Mouse (Mus musculus): ENCODE data around the gene Ift122. TPM values are rescaled to one million over a fixed set of nuclear protein-coding genes. Genes with fewer than 3 reads are reported as not detected.
A peak's percentile ranks its signal among the peaks of the same experiment; 100 is the strongest.

The Ift122 gene
- total RNA-seq, 2 experiments from 2014 or later = 4.9 to 5.1 TPM

DNA sequence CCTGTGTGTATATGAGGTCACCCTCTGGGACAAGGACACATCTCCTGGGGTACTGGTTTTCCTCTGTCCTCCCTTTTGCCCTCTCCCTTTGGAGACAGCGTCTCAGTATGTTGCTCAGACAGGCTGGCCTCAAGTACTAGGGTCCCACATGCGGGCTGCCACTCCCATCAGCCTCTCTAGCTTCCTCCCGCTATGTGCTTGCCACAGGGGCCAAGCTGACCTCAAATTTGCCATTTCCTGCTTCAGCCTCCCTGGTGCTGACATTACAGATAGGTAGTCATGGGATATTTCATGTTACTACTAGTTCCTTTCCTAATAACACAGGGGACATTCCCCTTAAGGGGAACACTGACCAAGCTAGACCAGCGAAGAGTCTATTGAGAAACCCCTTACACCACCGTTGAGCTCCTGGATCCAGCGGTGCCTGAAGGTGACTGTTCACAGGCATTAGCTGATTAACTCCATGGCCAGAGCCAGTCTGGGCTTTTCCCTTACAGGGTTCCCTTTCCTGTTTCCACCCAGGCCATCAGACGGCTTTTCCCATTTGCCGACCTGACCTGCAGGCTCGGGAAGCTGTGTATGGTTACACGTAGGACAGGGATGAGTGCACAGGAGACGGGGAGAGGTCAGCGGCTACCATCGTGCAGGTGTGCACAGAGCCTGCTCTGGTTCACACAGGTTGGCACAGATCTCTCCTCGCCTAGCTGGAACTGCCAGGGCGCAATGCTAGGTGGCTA, 120.0 kb downstream of the Ift122 start:
- DNase-seq = no peak
- Histone ChIP-seq H3K27ac (peak overlapping the region; percentile 70), H3K4me3 (no peak overlapping the region)
- intact Hi-C loops (cut with DNase I) = no loop called here
- no peak for TF ChIP-seq CTCF (IDR thresholded peaks at IDR 0.05)

GRCm38 (mm10) chr6:115973881-115974662, 120.8 kb downstream of the Ift122 start:
- no peak for TF ChIP-seq CTCF (IDR thresholded peaks at IDR 0.05)
- no peak overlapping the region for H3K4me3 ChIP-seq
- intact Hi-C loops (cut with DNase I) = no loop called here
- DNase-seq = peak; percentile 48
- peak overlapping the region; percentile 70; the same call in 1 of the 2 replicates for H3K27ac ChIP-seq

DNA sequence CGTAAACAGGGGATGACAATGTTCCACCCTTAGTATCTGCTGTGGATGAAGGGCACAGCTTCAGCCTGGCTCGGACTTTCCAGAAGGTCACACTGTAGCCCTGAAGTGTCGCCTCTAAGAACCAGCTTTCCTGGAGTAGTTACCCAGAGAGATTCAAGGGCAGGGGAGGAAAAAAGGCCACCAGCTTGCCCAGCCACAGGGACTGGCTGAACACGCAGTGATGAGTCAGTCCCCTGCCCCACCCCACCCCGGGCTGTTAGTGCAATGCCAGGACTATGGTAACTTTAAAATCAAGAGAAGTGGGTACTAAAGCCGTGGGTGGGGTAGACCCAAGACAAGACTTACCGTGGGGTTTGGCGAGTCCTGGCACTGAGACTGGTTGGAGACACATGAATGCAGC, 122.3 kb downstream of the Ift122 start:
- no peak for TF ChIP-seq CTCF (IDR thresholded peaks at IDR 0.05)
- H3K27ac ChIP-seq = no peak overlapping the region
- intact Hi-C loops (cut with DNase I) = no loop called here
- H3K4me3 ChIP-seq = no peak overlapping the region
- DNase-seq = no peak

Other genes starting within 250 kb of the Ift122 start
- 100 to 1,000 TPM; 129 to 136 TPM for gene Raf1, start 176.8 kb upstream of the Ift122 start, total RNA-seq (2021)
- gene Tmem40, start 91.1 kb upstream of the Ift122 start, total RNA-seq (2021) = under 1 TPM in 1 of 2 experiments, not detected in 1; 0.28 TPM
- 10 to 100 TPM; 62.9 to 68.9 TPM for gene Cand2, start 78.9 kb upstream of the Ift122 start, total RNA-seq (2021)
- gene Rpl32, start 44.7 kb upstream of the Ift122 start, total RNA-seq (2021) = 100 to 1,000 TPM; 562 to 624 TPM
- not detected for gene Efcab12, start 15.1 kb upstream of the Ift122 start, total RNA-seq (2021)
- gene Mbd4, start 99 bp upstream of the Ift122 start, total RNA-seq (2021) = under 1 TPM; 0.75 to 0.77 TPM
- under 1 TPM in 1 of 2 experiments, not detected in 1; 0.06 TPM for gene Rho, start 78.3 kb downstream of the Ift122 start, total RNA-seq (2021)
- not detected for gene H1foo, start 91.5 kb downstream of the Ift122 start, total RNA-seq (2021)
- 10 to 100 TPM; 14.7 to 26.7 TPM for gene Plxnd1, start 141.5 kb downstream of the Ift122 start, total RNA-seq (2021)

All from gastrocnemius, adult 2 months (tissue).